Mouse (Mus musculus) ES-Bruce4 (cell line): ENCODE measurements around the gene Asic1. TPM values are rescaled to one million over a fixed set of nuclear protein-coding genes. Genes with fewer than 3 reads are reported as not detected.

Experiments used
- H3K27ac ChIP-seq: 2 replicates; pipeline ENCODE4 v1.5.1; 2012; ENCODE audit warnings: low read length, inconsistent platforms; ENCODE audit not compliant: insufficient read depth
- H3K27me3 ChIP-seq: 2 replicates; pipeline ENCODE4 v1.6.1; 2012; ENCODE audit warnings: mild to moderate bottlenecking, low read length, inconsistent platforms; ENCODE audit not compliant: control insufficient read depth, poor library complexity, insufficient read depth, severe bottlenecking
- H3K36me3 ChIP-seq: 2 replicates; pipeline ENCODE4 v1.6.1; 2012; ENCODE audit warnings: inconsistent platforms, mild to moderate bottlenecking, low read length, moderate library complexity; ENCODE audit not compliant: control insufficient read depth, poor library complexity, insufficient read depth, severe bottlenecking
- H3K4me1 ChIP-seq: one replicate; pipeline ENCODE4 v1.8.1; 2011; ENCODE audit warnings: low read length; ENCODE audit not compliant: control insufficient read depth, insufficient read depth
- H3K4me3 ChIP-seq: 2 replicates; pipeline ENCODE4 v1.5.1; 2011; ENCODE audit warnings: low read depth, mild to moderate bottlenecking, low read length
- H3K9ac ChIP-seq: 2 replicates; pipeline ENCODE4 v1.6.1; 2012; ENCODE audit warnings: low read depth, mild to moderate bottlenecking, inconsistent platforms; ENCODE audit not compliant: poor library complexity, severe bottlenecking
- H3K9me3 ChIP-seq: replicated peaks from 2 replicates; pipeline ENCODE4 v1.6.1; 2012; ENCODE audit warnings: mild to moderate bottlenecking, low read length, inconsistent platforms; ENCODE audit not compliant: control insufficient read depth, poor library complexity, insufficient read depth, severe bottlenecking
- CTCF ChIP-seq: IDR thresholded peaks from one replicate; pipeline ENCODE4 v1.8.1; 2011; ENCODE audit warnings: low read depth, low read length
- EP300 ChIP-seq: IDR thresholded peaks from 2 replicates; pipeline ENCODE4 v1.6.1; 2011; ENCODE audit warnings: low read depth, low read length; ENCODE audit not compliant: insufficient read depth
- POLR2A ChIP-seq: IDR thresholded peaks from one replicate; pipeline ENCODE4 v1.8.1; 2011; ENCODE audit warnings: low read length; ENCODE audit not compliant: insufficient read depth
- polyA plus RNA-seq: library from polyadenylated mRNA; stranded (reverse); fragments of >200 nt; gene quantifications from 2 replicates; pipeline ENCODE4 v1.2.4, GENCODE M21; 2011; ENCODE audit warnings: low read depth; ENCODE audit not compliant: missing spikeins, insufficient read depth, insufficient read length

Gene Asic1
- polyA plus RNA-seq, 1 experiment: 3.9 TPM

GRCm38 (mm10) chr15:99735631-99736030 lies 65.5 kb downstream of the Asic1 start:
- TF ChIP-seq CTCF (no peak), EP300 (no peak), POLR2A (no peak)
- Histone ChIP-seq H3K4me3 (no peak overlapping the region), H3K36me3 (peaks cover 7% of the 10 kb centered on the region), H3K4me1 (no peaks in the 10 kb centered on the region), H3K27me3 (no peaks in the 10 kb centered on the region), H3K9ac (no peak overlapping the region), H3K27ac (no peak overlapping the region), H3K9me3 (no peaks in the 10 kb centered on the region)

- Histone ChIP-seq H3K36me3 (peaks cover 7% of the 10 kb centered on the region), H3K27me3 (no peaks in the 10 kb centered on the region), H3K9me3 (no peaks in the 10 kb centered on the region), H3K9ac (no peak overlapping the region), H3K4me1 (no peaks in the 10 kb centered on the region), H3K27ac (no peak overlapping the region), H3K4me3 (no peak overlapping the region)
- TF ChIP-seq EP300 (no peak), CTCF (no peak), POLR2A (no peak)
Measured at GRCm38 (mm10) chr15:99736675-99737074, 66.5 kb downstream of the Asic1 start.

GRCm38 (mm10) chr15:99740229-99740628 lies 70.1 kb downstream of the Asic1 start:
- no peaks in the 10 kb centered on the region for H3K9me3 ChIP-seq
- peaks cover 7% of the 10 kb centered on the region for H3K36me3 ChIP-seq
- H3K27ac ChIP-seq: no peak overlapping the region
- H3K4me3 ChIP-seq: no peak overlapping the region
- H3K9ac ChIP-seq: no peak overlapping the region
- H3K4me1 ChIP-seq: no peaks in the 10 kb centered on the region
- no peaks in the 10 kb centered on the region for H3K27me3 ChIP-seq
- no peak for TF ChIP-seq CTCF
- TF ChIP-seq EP300: no peak

Other genes starting within 250 kb of the Asic1 start
- gene Nckap5l, start 212.6 kb upstream of the Asic1 start, polyA plus RNA-seq: 6.1 and 10.4 TPM in 2 replicates
- 10.7 and 12.5 TPM in 2 replicates for gene Bcdin3d, start 195.6 kb upstream of the Asic1 start, polyA plus RNA-seq
- 0.72 and 0.90 TPM in 2 replicates for gene Faim2, start 142.2 kb upstream of the Asic1 start, polyA plus RNA-seq
- not detected in 2 replicates for gene Aqp2, start 91.3 kb upstream of the Asic1 start, polyA plus RNA-seq
- not detected in 2 replicates for gene Aqp5, start 79.6 kb upstream of the Asic1 start, polyA plus RNA-seq
- 0.32 and 0.42 TPM in 2 replicates for gene Aqp6, start 69.0 kb upstream of the Asic1 start, polyA plus RNA-seq
- gene Racgap1, start 18.7 kb upstream of the Asic1 start, polyA plus RNA-seq: 122 and 134 TPM in 2 replicates
- gene Smarcd1, start 31.8 kb downstream of the Asic1 start, polyA plus RNA-seq: 92.3 and 100 TPM in 2 replicates
- gene Gm17349, start 35.1 kb downstream of the Asic1 start, polyA plus RNA-seq: not detected in 2 replicates
- 0.28 and 1.9 TPM in 2 replicates for gene Gpd1, start 47.1 kb downstream of the Asic1 start, polyA plus RNA-seq
- gene Cox14, start 55.2 kb downstream of the Asic1 start, polyA plus RNA-seq: 36.3 and 37.8 TPM in 2 replicates
- 49.5 and 52.1 TPM in 2 replicates for gene Cers5, start 102.5 kb downstream of the Asic1 start, polyA plus RNA-seq
- 104 and 113 TPM in 2 replicates for gene Lima1, start 205.1 kb downstream of the Asic1 start, polyA plus RNA-seq